Mouse (Mus musculus) forebrain, embryonic 13.5 days (tissue): ENCODE data around the gene Zfp457. TPM values are rescaled to one million over a fixed set of nuclear protein-coding genes. Genes with fewer than 3 reads are reported as not detected.

Experiments
- polyA plus RNA-seq: library from polyadenylated mRNA; unstranded; fragments of >200 nt; fragmentation: Nextera tagmentation; extraction: Ambion mirVana; gene quantifications from 2 replicates; pipeline ENCODE4 v1.2.1, GENCODE M21; 2015

Zfp457 gene
- polyA plus RNA-seq, 1 experiment from 2014 or later = 0.87 TPM

Other genes with a start within 250 kb of the Zfp457 start
- gene Zfp712, start 245.3 kb downstream of the Zfp457 start, polyA plus RNA-seq = 5.6 and 6.8 TPM in 2 replicates
- gene Zfp708, start 208.5 kb downstream of the Zfp457 start, polyA plus RNA-seq = 9.0 TPM in 2 replicates
- 2.3 TPM in 2 replicates for gene Gm28557, start 197.9 kb downstream of the Zfp457 start, polyA plus RNA-seq
- 0.10 TPM in 1 of 2 replicates, not detected in the other for gene Rslcan18, start 190.2 kb downstream of the Zfp457 start, polyA plus RNA-seq
- 2.6 and 3.6 TPM in 2 replicates for gene Zfp759, start 184.8 kb downstream of the Zfp457 start, polyA plus RNA-seq
- 5.0 and 6.4 TPM in 2 replicates for gene Rsl1, start 133.3 kb downstream of the Zfp457 start, polyA plus RNA-seq
- gene Zfp455, start 112.0 kb downstream of the Zfp457 start, polyA plus RNA-seq = 2.8 and 3.6 TPM in 2 replicates
- 3.2 and 3.7 TPM in 2 replicates for gene Zfp458, start 28.0 kb downstream of the Zfp457 start, polyA plus RNA-seq
- 1.5 and 1.6 TPM in 2 replicates for gene Zfp595, start 26.1 kb upstream of the Zfp457 start, polyA plus RNA-seq
- 0.88 TPM in 1 of 2 replicates, not detected in the other for gene Gm28044, start 54.1 kb upstream of the Zfp457 start, polyA plus RNA-seq
- 0.55 and 0.70 TPM in 2 replicates for gene Zfp953, start 54.1 kb upstream of the Zfp457 start, polyA plus RNA-seq
- gene Gm28041, start 69.2 kb upstream of the Zfp457 start, polyA plus RNA-seq = not detected in 2 replicates
- 0.34 and 0.44 TPM in 2 replicates for gene Zfp456, start 69.3 kb upstream of the Zfp457 start, polyA plus RNA-seq
- gene Zfp429, start 93.3 kb upstream of the Zfp457 start, polyA plus RNA-seq = 3.2 and 5.2 TPM in 2 replicates
- 0.59 and 0.64 TPM in 2 replicates for gene Zfp459, start 114.9 kb upstream of the Zfp457 start, polyA plus RNA-seq
- 4.7 and 5.8 TPM in 2 replicates for gene Zfp874a, start 145.1 kb upstream of the Zfp457 start, polyA plus RNA-seq
- 1.7 TPM in 2 replicates for gene Zfp874b, start 177.8 kb upstream of the Zfp457 start, polyA plus RNA-seq
- gene Zfp58, start 194.1 kb upstream of the Zfp457 start, polyA plus RNA-seq = 13.9 TPM in 2 replicates
- not detected in 2 replicates for gene Gm26965, start 219.7 kb upstream of the Zfp457 start, polyA plus RNA-seq
- gene Zfp87, start 219.7 kb upstream of the Zfp457 start, polyA plus RNA-seq = 34.3 and 36.7 TPM in 2 replicates
- gene Zfp748, start 247.3 kb upstream of the Zfp457 start, polyA plus RNA-seq = 14.0 and 16.8 TPM in 2 replicates